Mouse (Mus musculus) liver, postnatal 0 days (tissue): ENCODE measurements around the gene Bpgm.

Source experiments
- CTCF ChIP-seq: sonication (generic); IDR thresholded peaks from 2 replicates; pipeline ENCODE4 v1.5.1; 2016; ENCODE audit warnings: antibody characterized with exemption, low read depth
- EP300 ChIP-seq: IDR thresholded peaks from 2 replicates; pipeline ENCODE4 v1.6.1; 2016; ENCODE audit warnings: antibody characterized with exemption, low read depth, mild to moderate bottlenecking

DNA sequence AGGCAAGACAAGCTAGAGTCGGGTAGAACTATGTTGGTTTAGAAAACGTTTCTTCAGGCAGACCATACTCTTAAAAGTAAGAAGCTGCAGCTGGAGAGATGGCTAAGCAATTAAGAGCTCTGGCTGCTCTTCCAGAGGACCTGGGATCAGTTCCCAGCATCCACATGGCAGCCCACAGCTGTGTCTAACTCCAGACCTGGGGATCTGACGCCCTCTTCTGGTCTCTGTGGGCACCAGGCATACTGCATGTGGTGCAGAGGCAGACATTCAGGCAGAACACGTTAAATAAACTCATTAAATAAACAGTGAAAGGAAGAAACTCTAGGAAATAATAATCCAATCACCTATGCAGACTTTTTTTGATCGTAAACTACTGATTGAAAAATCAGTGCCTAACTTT, 7.4 kb downstream of the Bpgm start:
- 0 out of 2 replicates have a peak, but pooled peaks have one; percentile 9 for TF ChIP-seq CTCF
- TF ChIP-seq EP300, result no peak
